Mouse (Mus musculus) naive thymus-derived CD4-positive, alpha-beta T cell, adult 2 months (primary cell): ENCODE results near the gene Wbp11.

Experiments used
- DNase-seq: peaks from one replicate; pipeline ENCODE4 v3.0.0-alpha.2; 2011; ENCODE audit warnings: low read depth

The Wbp11 gene

GRCm38 (mm10) chr6:136827881-136828561 lies at the start of gene Wbp11:
TSS of gene Wbp11 (minus strand) at chr6:136828233.
- peak; percentile 96 for DNase-seq

GRCm38 (mm10) chr6:136875670-136876069 lies 47.6 kb upstream of the Wbp11 start, which contains the start of gene Mgp:
TSS of gene Mgp (minus strand) at chr6:136875823.
- DNase-seq = no peak

DNA sequence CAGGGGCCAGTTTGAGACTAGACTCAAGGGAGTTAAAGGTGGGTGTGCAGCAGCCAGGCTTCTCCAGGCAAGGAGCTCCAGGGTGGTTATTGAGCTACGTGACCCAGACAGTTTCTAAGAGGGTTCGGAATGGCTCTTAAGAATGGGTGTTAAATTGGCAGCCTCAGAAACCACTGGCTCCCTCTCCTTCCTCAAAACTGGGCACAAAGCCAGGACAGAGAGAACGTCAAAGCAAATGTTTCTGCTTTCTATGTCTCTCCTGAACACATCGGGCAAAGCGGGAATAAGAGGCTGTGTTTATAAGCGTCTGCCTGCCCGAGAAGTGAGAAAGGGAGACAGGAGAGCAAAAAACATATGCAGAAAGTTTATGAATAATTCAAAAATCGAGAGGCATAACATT lies 46.6 kb upstream of the Wbp11 start:
- DNase-seq = no peak

DNA sequence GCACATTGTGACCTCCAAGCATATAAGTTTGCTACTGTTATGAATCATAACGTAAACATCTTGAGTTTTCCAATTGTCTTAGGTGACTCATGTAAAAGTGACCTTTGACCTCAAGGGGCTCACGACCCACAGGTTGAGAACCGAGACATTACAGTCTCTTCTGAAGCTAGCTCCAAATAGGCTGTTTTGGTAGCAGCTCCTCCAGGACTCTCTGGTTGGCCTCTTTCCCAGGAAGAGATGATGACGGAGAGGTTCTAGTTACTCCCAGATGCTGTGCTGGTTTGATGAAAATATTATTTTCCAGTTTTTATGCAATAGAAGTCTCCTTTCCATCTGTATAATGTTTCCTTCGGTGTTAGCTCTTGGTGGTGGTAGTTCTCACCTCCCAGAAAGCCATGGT lies 40.9 kb upstream of the Wbp11 start:
- DNase-seq = no peak

- DNase-seq = no peak
Measured at GRCm38 (mm10) chr6:136866150-136866549, 38.1 kb upstream of the Wbp11 start.

GRCm38 (mm10) chr6:136865360-136865759 lies 37.3 kb upstream of the Wbp11 start:
- no peak for DNase-seq

GRCm38 (mm10) chr6:136861020-136861419 lies 33.0 kb upstream of the Wbp11 start:
- peak; percentile 74 for DNase-seq

GRCm38 (mm10) chr6:136858420-136858819 lies 30.4 kb upstream of the Wbp11 start:
- no peak for DNase-seq

DNA sequence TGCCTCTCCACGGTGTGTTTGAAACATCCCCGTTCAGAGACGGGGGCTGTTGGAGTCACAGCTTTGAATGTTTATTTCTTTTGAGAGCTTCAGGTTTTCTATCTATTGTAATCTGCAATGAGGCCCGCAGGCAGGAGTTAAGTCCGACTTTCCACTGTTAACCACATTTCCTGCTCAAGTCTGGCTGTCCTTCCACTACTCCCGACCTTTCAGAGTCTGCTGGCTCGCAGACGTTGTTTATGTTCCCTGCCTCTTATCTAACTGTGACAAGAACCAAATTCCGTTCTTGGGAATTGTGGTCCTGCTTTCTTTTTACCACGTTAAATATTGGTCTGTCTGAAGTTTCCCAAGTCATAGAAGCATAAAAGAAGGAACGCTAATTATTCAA lies 29.8 kb upstream of the Wbp11 start:
- DNase-seq = no peak

GRCm38 (mm10) chr6:136857186-136857872 lies 29.3 kb upstream of the Wbp11 start, which contains the start of gene Art4:
TSS of gene Art4 (minus strand) at chr6:136857733.
- peak; percentile 64 for DNase-seq

DNA sequence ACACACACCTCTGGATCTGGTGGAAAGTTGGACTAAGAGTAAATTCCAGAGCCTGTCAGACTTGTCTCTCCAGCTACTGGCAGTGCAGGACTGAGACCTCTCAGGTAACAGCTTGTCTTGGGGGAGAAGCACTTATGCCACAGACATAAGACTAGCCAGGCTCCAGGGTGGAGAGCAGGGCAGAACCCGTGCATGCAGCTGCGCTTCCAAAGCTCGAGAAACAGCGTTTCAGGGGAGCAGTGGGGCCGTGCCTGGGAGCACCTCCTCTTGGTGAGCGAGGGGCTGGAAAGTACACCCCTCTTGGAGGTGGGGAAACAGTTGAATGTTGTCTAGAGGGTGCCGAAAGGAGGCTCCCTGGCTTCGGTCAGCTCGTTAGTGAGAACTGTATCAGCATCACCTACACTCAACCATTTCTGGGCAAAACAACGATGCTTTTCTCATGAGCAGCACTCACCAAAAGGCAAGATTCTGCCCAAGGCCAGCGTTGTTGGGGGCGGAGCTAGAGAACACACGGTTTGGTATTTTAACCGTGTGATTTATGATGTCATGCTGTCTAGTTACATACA lies 28.1 kb upstream of the Wbp11 start:
- DNase-seq = peak; percentile 69

GRCm38 (mm10) chr6:136855183-136855582 lies 27.1 kb upstream of the Wbp11 start:
- no peak for DNase-seq

GRCm38 (mm10) chr6:136854361-136854781 lies 26.3 kb upstream of the Wbp11 start:
- peak; percentile 73 for DNase-seq

DNA sequence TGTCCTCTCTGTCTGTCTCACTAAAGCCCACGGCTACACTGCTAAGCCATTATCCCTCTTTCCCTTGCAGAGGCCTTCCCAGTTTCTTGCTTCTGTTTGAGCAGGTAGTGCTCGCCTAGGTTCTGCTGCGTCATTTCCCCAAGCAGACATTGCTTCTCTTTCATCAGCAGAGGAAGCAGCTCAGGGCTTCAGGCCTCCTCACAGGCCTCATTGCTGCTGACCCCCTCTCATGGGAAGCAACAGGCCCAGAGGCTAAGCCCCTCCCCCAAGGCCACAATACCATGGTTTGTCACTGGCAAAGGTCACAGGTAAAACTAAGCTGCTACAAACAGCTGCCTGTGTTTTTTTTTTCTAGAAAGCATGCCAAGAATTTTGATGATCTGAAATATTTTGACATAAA lies 24.7 kb upstream of the Wbp11 start:
- peak; percentile 49 for DNase-seq

- DNase-seq = peak; percentile 12
Measured at GRCm38 (mm10) chr6:136852348-136852747, 24.3 kb upstream of the Wbp11 start.

DNA sequence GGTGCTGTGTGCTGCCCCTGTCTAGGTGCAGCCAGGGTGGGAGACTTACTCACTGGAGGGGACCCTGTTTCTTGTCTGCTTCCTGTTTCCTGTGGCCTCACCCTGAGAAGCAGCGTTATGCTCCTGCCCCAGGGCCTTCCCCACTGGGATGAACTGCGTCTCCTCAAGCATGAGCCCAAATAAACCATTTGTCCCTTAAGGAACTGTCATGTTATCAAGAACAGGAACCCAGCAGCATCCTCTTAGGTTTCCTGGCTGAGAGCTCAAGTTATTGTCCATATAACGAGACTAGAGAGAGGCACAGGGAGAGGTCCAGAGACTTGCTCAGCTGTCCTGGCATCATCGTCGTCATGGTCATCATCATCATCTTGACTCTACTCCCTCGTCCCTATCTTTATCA lies 22.2 kb upstream of the Wbp11 start:
- DNase-seq = peak; percentile 20

GRCm38 (mm10) chr6:136848971-136849370 lies 20.9 kb upstream of the Wbp11 start:
- no peak for DNase-seq

DNA sequence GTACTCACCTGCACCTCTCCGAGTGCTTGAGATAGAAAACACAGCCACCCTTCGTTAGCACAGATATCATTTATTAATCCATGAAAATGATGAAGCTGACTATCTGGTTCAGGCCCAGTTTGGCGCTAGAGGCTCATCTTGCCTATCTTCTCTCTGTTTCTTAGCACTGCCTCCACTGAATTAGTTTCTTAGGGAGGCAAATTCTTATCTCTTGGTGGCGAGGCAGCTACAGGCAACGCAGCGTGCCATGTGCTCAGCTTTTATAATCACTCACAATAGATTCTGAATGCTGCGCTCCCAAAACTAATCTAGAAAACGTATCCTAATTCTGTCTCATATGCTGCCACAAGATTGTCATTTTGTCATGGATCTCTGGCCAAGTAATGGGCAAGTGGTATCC lies 20.4 kb upstream of the Wbp11 start:
- no peak for DNase-seq

DNA sequence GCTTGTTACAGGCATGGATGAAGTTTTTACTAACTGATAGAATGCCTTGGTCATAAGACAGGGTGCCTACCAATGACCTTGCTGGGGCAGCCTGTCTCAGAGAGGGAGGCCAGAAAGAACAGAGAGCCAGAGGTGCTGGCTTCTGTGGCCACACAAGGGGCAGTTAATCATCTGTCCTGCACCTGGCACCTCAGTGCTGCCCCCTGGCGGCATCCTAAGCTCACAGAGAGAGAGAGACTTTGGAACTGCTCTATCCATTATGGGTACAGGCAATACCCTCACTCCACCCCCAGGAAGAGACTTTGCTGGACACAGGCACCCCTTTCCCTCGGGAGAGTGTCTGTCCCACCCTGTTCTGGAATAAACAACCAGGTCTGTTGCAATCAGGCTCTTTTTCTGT lies 19.8 kb upstream of the Wbp11 start:
- peak; percentile 76 for DNase-seq

DNA sequence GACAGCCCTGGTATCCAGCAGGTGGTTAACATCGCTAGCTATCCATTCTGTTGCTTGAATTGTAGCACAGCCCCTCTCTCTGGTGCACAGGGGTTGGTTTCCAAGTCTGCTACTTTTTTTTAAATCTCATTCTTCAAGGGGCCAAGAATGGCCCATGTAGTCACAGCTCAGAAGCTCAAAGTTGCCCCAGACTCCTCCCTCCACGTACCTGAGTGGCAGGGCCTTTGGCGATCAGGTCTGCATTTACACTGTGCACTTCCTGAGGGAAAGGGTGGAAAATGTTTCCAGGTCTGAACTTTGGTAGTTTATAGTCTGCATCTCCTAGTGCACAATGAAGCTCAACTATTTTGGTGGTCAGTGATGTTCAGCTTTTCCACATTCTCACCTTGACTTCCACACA lies 19.2 kb upstream of the Wbp11 start:
- no peak for DNase-seq

DNA sequence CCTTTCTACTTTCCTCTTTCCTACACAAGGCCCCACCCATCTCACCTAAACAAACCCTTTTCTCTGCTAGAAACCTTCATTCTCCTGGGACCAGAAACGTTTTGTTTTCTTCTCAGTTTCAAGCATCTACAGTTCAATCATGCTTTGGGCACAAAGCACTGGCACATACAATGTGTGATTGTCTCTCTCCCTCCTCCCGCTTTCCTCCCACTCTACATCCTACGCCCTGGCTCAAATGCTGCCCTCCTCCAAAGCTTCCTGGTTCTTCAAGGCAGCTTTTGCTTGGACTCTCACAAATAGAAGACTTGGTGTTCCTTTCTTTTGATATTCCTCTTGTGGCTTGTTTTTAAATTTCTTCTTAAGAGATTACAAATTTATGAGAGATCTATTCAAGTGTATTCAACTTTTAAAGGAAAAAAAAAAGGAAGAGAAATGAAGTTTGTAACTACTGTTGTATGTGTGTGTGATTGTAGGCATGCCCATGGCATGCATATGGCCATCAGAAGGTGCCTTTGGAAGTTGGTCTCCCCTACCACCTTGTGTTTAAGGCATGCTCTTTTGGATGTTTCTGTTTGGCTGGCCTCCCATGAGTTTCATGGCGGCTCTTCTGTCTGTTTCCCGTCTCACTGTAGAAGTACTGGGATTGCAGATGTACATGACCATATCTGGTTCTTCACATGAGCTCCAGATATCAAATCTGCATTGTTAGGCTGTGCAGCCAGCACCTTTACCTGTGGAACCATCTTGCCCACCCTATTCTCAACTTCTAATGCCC lies 17.9 kb upstream of the Wbp11 start:
- no peak for DNase-seq

DNA sequence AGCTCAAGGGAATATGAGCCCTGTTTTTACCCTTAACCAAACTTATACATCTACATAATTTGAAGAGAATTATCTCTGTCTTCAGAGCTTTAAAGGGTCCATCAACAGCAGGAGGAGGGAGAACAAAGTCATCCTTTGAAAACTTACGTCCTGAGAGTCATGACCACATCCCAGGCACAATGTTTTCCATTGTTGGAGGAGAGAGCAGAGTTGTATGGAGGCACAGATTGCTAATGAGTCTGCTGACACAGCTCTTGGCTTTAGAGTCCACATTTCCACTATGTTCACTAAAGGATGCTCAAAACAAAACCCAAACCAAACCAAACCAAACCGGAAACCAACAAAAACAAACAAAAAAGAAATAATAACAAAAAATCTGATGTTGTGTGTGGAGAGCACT lies 16.9 kb upstream of the Wbp11 start:
- no peak for DNase-seq

GRCm38 (mm10) chr6:136837323-136837722 lies 9.3 kb upstream of the Wbp11 start:
- DNase-seq = no peak
